Mouse (Mus musculus): ENCODE measurements around the gene Olfr325. TPM values are rescaled to one million over a fixed set of nuclear protein-coding genes. Genes with fewer than 3 reads are reported as not detected.

Olfr325 gene
- total and polyA plus RNA-seq, 2 experiments from 2014 or later: not detected

GRCm38 (mm10) chr11:58588620-58589250 lies 11.2 kb downstream of the Olfr325 start:
- Histone ChIP-seq H3K4me3 (ENCODE audit: low read depth, low read length) (no peak overlapping the region), H3K27ac (ENCODE audit: low read depth, low read length) (no peak overlapping the region), H3K36me3 (ENCODE audit: insufficient read depth) (no peaks in the 10 kb centered on the region), H3K4me1 (ENCODE audit: insufficient read depth) (no peaks in the 10 kb centered on the region), H3K9ac (no peak overlapping the region), H3K9me3 (ENCODE audit: low read length) (no peaks in the 10 kb centered on the region), H3K4me2 (ENCODE audit: low read depth) (no peak overlapping the region), H3K27me3 (ENCODE audit: insufficient read depth, low read length) (no peaks in the 10 kb centered on the region)
- no peak for TF ChIP-seq CTCF (IDR thresholded peaks at IDR 0.05; ENCODE audit: low read depth)
- DNase-seq: peak; percentile 39
- no peak for ATAC-seq
- WGBS: 11% methylated on average over 3 of the region's 3 CpGs

DNA sequence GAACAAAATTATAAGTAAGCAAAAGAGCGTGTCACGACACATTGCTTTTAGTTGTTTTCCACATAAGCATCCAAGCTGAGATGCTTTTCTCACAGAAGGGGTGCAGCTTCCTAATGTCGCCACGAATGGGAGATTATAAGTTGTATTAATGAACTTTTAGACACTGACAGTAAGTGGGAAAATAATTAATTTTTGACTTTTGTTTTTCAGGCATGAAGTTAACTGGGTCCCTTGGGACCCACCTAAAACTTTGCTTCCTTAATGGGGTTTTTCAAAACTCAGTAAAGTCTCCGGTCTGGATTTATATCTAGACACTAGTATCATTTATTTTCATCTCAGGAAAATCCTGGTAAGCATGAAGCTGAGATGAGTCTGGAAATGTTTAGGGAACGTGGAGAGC lies 17.3 kb downstream of the Olfr325 start, which contains the start of gene Olfr324:
Gene Olfr324, plus strand, starts transcription at position 301 of the 400 bp plus-strand sequence.
- Histone ChIP-seq H3K27me3 (ENCODE audit: insufficient read depth, low read length) (no peaks in the 10 kb centered on the region), H3K9me3 (ENCODE audit: low read length) (no peaks in the 10 kb centered on the region), H3K9ac (no peak within 1 kb of the TSS), H3K4me3 (ENCODE audit: low read depth, low read length) (no peak within 1 kb of the TSS), H3K36me3 (ENCODE audit: insufficient read depth) (no peaks in the 10 kb centered on the region), H3K27ac (ENCODE audit: low read depth, low read length) (no peak within 1 kb of the TSS), H3K4me1 (ENCODE audit: insufficient read depth) (no peaks in the 10 kb centered on the region), H3K4me2 (ENCODE audit: low read depth) (no peak within 1 kb of the TSS)
- WGBS: 81% methylated on average over 6 of the region's 6 CpGs
- TF ChIP-seq CTCF (IDR thresholded peaks at IDR 0.05; ENCODE audit: low read depth): no peak
- DNase-seq (no peak), ATAC-seq (no peak)

GRCm38 (mm10) chr11:58597837-58598236 lies 20.3 kb downstream of the Olfr325 start:
- Histone ChIP-seq H3K9ac (no peak overlapping the region), H3K36me3 (ENCODE audit: insufficient read depth) (no peaks in the 10 kb centered on the region), H3K27me3 (ENCODE audit: insufficient read depth, low read length) (no peaks in the 10 kb centered on the region), H3K4me1 (ENCODE audit: insufficient read depth) (no peaks in the 10 kb centered on the region), H3K4me2 (ENCODE audit: low read depth) (no peak overlapping the region), H3K4me3 (ENCODE audit: low read depth, low read length) (no peak overlapping the region), H3K27ac (ENCODE audit: low read depth, low read length) (no peak overlapping the region), H3K9me3 (ENCODE audit: low read length) (no peaks in the 10 kb centered on the region)
- 92% methylated on average over 13 of the region's 13 CpGs for WGBS
- DNase-seq (no peak), ATAC-seq (no peak)
- TF ChIP-seq CTCF (IDR thresholded peaks at IDR 0.05; ENCODE audit: low read depth): no peak

- Histone ChIP-seq H3K36me3 (ENCODE audit: insufficient read depth) (no peaks in the 10 kb centered on the region), H3K9me3 (ENCODE audit: low read length) (no peaks in the 10 kb centered on the region), H3K4me3 (ENCODE audit: low read depth, low read length) (no peak overlapping the region), H3K4me2 (ENCODE audit: low read depth) (no peak overlapping the region), H3K9ac (no peak overlapping the region), H3K27me3 (ENCODE audit: insufficient read depth, low read length) (no peaks in the 10 kb centered on the region), H3K27ac (ENCODE audit: low read depth, low read length) (no peak overlapping the region), H3K4me1 (ENCODE audit: insufficient read depth) (no peaks in the 10 kb centered on the region)
- ATAC-seq: no peak
- no peak for DNase-seq
- TF ChIP-seq CTCF (IDR thresholded peaks at IDR 0.05; ENCODE audit: low read depth): no peak
Measured at GRCm38 (mm10) chr11:58602062-58602461, 24.5 kb downstream of the Olfr325 start.

GRCm38 (mm10) chr11:58602800-58603560 lies 25.4 kb downstream of the Olfr325 start:
- Histone ChIP-seq H3K27me3 (ENCODE audit: insufficient read depth, low read length) (no peaks in the 10 kb centered on the region), H3K36me3 (ENCODE audit: insufficient read depth) (no peaks in the 10 kb centered on the region), H3K9me3 (ENCODE audit: low read length) (no peaks in the 10 kb centered on the region), H3K4me2 (ENCODE audit: low read depth) (no peak overlapping the region), H3K9ac (no peak overlapping the region), H3K4me1 (ENCODE audit: insufficient read depth) (no peaks in the 10 kb centered on the region), H3K4me3 (ENCODE audit: low read depth, low read length) (no peak overlapping the region), H3K27ac (ENCODE audit: low read depth, low read length) (no peak overlapping the region)
- no peak for DNase-seq
- TF ChIP-seq CTCF (IDR thresholded peaks at IDR 0.05; ENCODE audit: low read depth): no peak
- no peak for ATAC-seq
- 83% methylated on average over 6 of the region's 6 CpGs for whole genome bisulfite sequencing

DNA sequence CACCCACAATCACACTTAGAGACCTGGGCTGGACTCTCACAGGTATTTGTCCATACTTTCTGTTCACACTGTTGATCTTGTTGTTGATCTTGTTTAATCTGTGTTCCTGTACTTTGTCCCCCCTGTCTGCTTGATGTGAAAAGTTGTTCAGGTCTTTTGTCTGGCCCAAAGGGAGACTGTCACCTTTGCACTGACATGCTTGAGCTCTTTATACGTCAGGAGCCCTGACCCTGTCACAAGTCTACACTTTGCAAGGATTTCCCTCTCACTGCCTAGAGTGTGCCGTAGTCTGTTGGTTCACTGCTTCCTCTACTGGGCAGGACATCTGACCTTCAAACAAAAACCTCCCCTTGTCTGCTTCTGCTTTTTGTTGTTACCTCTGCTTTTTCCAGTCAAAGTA lies 27.2 kb downstream of the Olfr325 start:
- 72% methylated on average over 2 of the region's 2 CpGs for WGBS
- Histone ChIP-seq H3K36me3 (ENCODE audit: insufficient read depth) (no peaks in the 10 kb centered on the region), H3K27ac (ENCODE audit: low read depth, low read length) (no peak overlapping the region), H3K4me2 (ENCODE audit: low read depth) (no peak overlapping the region), H3K27me3 (ENCODE audit: insufficient read depth, low read length) (no peaks in the 10 kb centered on the region), H3K9me3 (ENCODE audit: low read length) (no peaks in the 10 kb centered on the region), H3K4me1 (ENCODE audit: insufficient read depth) (no peaks in the 10 kb centered on the region), H3K4me3 (ENCODE audit: low read depth, low read length) (no peak overlapping the region), H3K9ac (no peak overlapping the region)
- DNase-seq (no peak), ATAC-seq (no peak)
- TF ChIP-seq CTCF (IDR thresholded peaks at IDR 0.05; ENCODE audit: low read depth): no peak

GRCm38 (mm10) chr11:58605228-58605627 lies 27.7 kb downstream of the Olfr325 start:
- Histone ChIP-seq H3K4me2 (ENCODE audit: low read depth) (no peak overlapping the region), H3K9ac (no peak overlapping the region), H3K27me3 (ENCODE audit: insufficient read depth, low read length) (no peaks in the 10 kb centered on the region), H3K4me3 (ENCODE audit: low read depth, low read length) (no peak overlapping the region), H3K27ac (ENCODE audit: low read depth, low read length) (no peak overlapping the region), H3K4me1 (ENCODE audit: insufficient read depth) (no peaks in the 10 kb centered on the region), H3K36me3 (ENCODE audit: insufficient read depth) (no peaks in the 10 kb centered on the region), H3K9me3 (ENCODE audit: low read length) (no peaks in the 10 kb centered on the region)
- ATAC-seq (no peak), DNase-seq (no peak)
- WGBS: 93% methylated on average over 3 of the region's 3 CpGs
- no peak for TF ChIP-seq CTCF (IDR thresholded peaks at IDR 0.05; ENCODE audit: low read depth)

All from forebrain, postnatal 0 days (tissue).